Mouse (Mus musculus): ENCODE data around the gene Krt79. TPM values are rescaled to one million over a fixed set of nuclear protein-coding genes. Genes with fewer than 3 reads are reported as not detected.

Krt79 gene
- polyA plus RNA-seq, 1 experiment from 2014 or later, result 0.08 TPM

Small RNA genes within 50 kb of the gene (microRNA-seq; reads per million reads assigned to microRNA genes)
- gene Gm44356, result not detected

Other genes with a start within 250 kb of the Krt79 start
- not detected in 2 replicates for gene Krt6a, start 246.0 kb downstream of the Krt79 start, polyA plus RNA-seq (2016; fragmentation: Nextera tagmentation; extraction: Ambion mirVana)
- 3.7 and 6.3 TPM in 2 replicates for gene Krt5, start 227.4 kb downstream of the Krt79 start, polyA plus RNA-seq (2016; fragmentation: Nextera tagmentation; extraction: Ambion mirVana)
- gene Krt71, start 197.2 kb downstream of the Krt79 start, polyA plus RNA-seq (2016; fragmentation: Nextera tagmentation; extraction: Ambion mirVana), result not detected in 2 replicates
- not detected in 2 replicates for gene Krt72, start 153.9 kb downstream of the Krt79 start, polyA plus RNA-seq (2016; fragmentation: Nextera tagmentation; extraction: Ambion mirVana)
- 0.19 and 0.41 TPM in 2 replicates for gene Krt73, start 138.0 kb downstream of the Krt79 start, polyA plus RNA-seq (2016; fragmentation: Nextera tagmentation; extraction: Ambion mirVana)
- not detected in 2 replicates for gene Krt2, start 122.2 kb downstream of the Krt79 start, polyA plus RNA-seq (2016; fragmentation: Nextera tagmentation; extraction: Ambion mirVana)
- 4.0 and 4.5 TPM in 2 replicates for gene Krt1, start 89.5 kb downstream of the Krt79 start, polyA plus RNA-seq (2016; fragmentation: Nextera tagmentation; extraction: Ambion mirVana)
- gene Krt77, start 70.6 kb downstream of the Krt79 start, polyA plus RNA-seq (2016; fragmentation: Nextera tagmentation; extraction: Ambion mirVana), result not detected in 2 replicates
- gene Krt76, start 47.4 kb downstream of the Krt79 start, polyA plus RNA-seq (2016; fragmentation: Nextera tagmentation; extraction: Ambion mirVana), result not detected in 2 replicates
- gene Krt4, start 15.6 kb downstream of the Krt79 start, polyA plus RNA-seq (2016; fragmentation: Nextera tagmentation; extraction: Ambion mirVana), result not detected in 2 replicates
- not detected in 2 replicates for gene Krt78, start 14.0 kb upstream of the Krt79 start, polyA plus RNA-seq (2016; fragmentation: Nextera tagmentation; extraction: Ambion mirVana)
- 10.0 and 13.4 TPM in 2 replicates for gene Krt8, start 64.2 kb upstream of the Krt79 start, polyA plus RNA-seq (2016; fragmentation: Nextera tagmentation; extraction: Ambion mirVana)
- 9.4 and 13.6 TPM in 2 replicates for gene Krt18, start 87.9 kb upstream of the Krt79 start, polyA plus RNA-seq (2016; fragmentation: Nextera tagmentation; extraction: Ambion mirVana)
- 109 TPM in 2 replicates for gene Eif4b, start 133.4 kb upstream of the Krt79 start, polyA plus RNA-seq (2016; fragmentation: Nextera tagmentation; extraction: Ambion mirVana)
- 7.9 and 8.2 TPM in 2 replicates for gene Tns2, start 160.1 kb upstream of the Krt79 start, polyA plus RNA-seq (2016; fragmentation: Nextera tagmentation; extraction: Ambion mirVana)
- gene Spryd3, start 195.9 kb upstream of the Krt79 start, polyA plus RNA-seq (2016; fragmentation: Nextera tagmentation; extraction: Ambion mirVana), result 19.1 and 19.6 TPM in 2 replicates
- 0.24 and 0.79 TPM in 2 replicates for gene Igfbp6, start 204.0 kb upstream of the Krt79 start, polyA plus RNA-seq (2016; fragmentation: Nextera tagmentation; extraction: Ambion mirVana)
- gene Soat2, start 210.2 kb upstream of the Krt79 start, polyA plus RNA-seq (2016; fragmentation: Nextera tagmentation; extraction: Ambion mirVana), result 0.08 TPM in 1 of 2 replicates, not detected in the other